Mouse (Mus musculus) urinary bladder, adult 2 months (tissue): ENCODE measurements at regions not wholly inside any gene's neighbourhood (a gene's known extent, or its start where the extent isn't known, plus 50 kb on each side); places are given as distances from the start of the nearest gene placed in this dataset.
"Not testable (repeated sequence)": the region's sequence is repeated elsewhere in the genome, so short reads cannot be mapped to it uniquely, and the experiment has no call there.

Experiments used
- DNase-seq: peaks from one replicate; pipeline ENCODE4 v3.0.0; 2022; ENCODE audit warnings: low spot score

GRCm38 (mm10) chr8:20122067-20122925 lies 219.1 kb downstream of the Gm31371 start:
- DNase-seq: peak; percentile 100

GRCm38 (mm10) chr8:20123545-20123944 lies 220.4 kb downstream of the Gm31371 start:
- peak; percentile 30 for DNase-seq

- DNase-seq: not testable (repeated sequence)
These were observed 227.4 kb downstream of the Gm15319 start for GRCm38 (mm10) chr8:20135626-20136025.

- DNase-seq: not testable (repeated sequence)
These were observed 217.6 kb downstream of the Gm15319 start for GRCm38 (mm10) chr8:20145436-20145835.

GRCm38 (mm10) chr8:20151317-20152047 lies 211.5 kb downstream of the Gm15319 start:
- not testable (repeated sequence) for DNase-seq

GRCm38 (mm10) chr8:20154091-20154490 lies 208.9 kb downstream of the Gm15319 start:
- DNase-seq: peak; percentile 25
